Mouse (Mus musculus) hindbrain, embryonic 10.5 days (tissue): Measurements from ENCODE around the gene AC134908.4. TPM values are rescaled to one million over a fixed set of nuclear protein-coding genes. Genes with fewer than 3 reads are reported as not detected.
A peak's percentile ranks its signal among the peaks of the same experiment; 100 is the strongest.

Experiments used
- DNase-seq: peaks from one replicate; pipeline ENCODE4 v3.0.0-alpha.2; 2017; ENCODE audit warnings: low spot score
- H3K27ac ChIP-seq: fragments of 300-500 bp; sonication (generic); 2 replicates; pipeline ENCODE4 v1.5.1; 2016; ENCODE audit warnings: mild to moderate bottlenecking, moderate library complexity
- H3K27me3 ChIP-seq: fragments of 300-500 bp; sonication (generic); 2 replicates; pipeline ENCODE4 v1.6.1; 2016; ENCODE audit warnings: mild to moderate bottlenecking; ENCODE audit not compliant: poor library complexity, insufficient read depth, severe bottlenecking
- H3K36me3 ChIP-seq: fragments of 300-500 bp; sonication (generic); 2 replicates; pipeline ENCODE4 v1.6.1; 2016; ENCODE audit warnings: mild to moderate bottlenecking, moderate library complexity
- H3K4me1 ChIP-seq: fragments of 300-500 bp; sonication (generic); replicated peaks from 2 replicates; pipeline ENCODE4 v1.6.1; 2016; ENCODE audit warnings: mild to moderate bottlenecking
- H3K4me3 ChIP-seq: fragments of 300-500 bp; sonication (generic); 2 replicates; pipeline ENCODE4 v1.5.1; 2016; ENCODE audit warnings: mild to moderate bottlenecking, moderate library complexity
- H3K9me3 ChIP-seq: fragments of 300-500 bp; sonication (generic); 2 replicates; pipeline ENCODE4 v1.6.1; 2016; ENCODE audit warnings: mild to moderate bottlenecking, moderate library complexity
- WGBS: fragments of 180-500 bp; shearing (Covaris S2); methylation state at CpG from one replicate; pipeline ENCODE4 v1.1.7; 2016; 5-methylcytosine and 5-hydroxymethylcytosine counted together
- polyA plus RNA-seq: library from polyadenylated mRNA; unstranded; fragments of >200 nt; fragmentation: Nextera tagmentation; extraction: Ambion mirVana; gene quantifications from 2 replicates; pipeline ENCODE4 v1.2.1, GENCODE M21; 2016

AC134908.4 gene
- polyA plus RNA-seq, 1 experiment from 2014 or later, result 3.4 TPM

DNA sequence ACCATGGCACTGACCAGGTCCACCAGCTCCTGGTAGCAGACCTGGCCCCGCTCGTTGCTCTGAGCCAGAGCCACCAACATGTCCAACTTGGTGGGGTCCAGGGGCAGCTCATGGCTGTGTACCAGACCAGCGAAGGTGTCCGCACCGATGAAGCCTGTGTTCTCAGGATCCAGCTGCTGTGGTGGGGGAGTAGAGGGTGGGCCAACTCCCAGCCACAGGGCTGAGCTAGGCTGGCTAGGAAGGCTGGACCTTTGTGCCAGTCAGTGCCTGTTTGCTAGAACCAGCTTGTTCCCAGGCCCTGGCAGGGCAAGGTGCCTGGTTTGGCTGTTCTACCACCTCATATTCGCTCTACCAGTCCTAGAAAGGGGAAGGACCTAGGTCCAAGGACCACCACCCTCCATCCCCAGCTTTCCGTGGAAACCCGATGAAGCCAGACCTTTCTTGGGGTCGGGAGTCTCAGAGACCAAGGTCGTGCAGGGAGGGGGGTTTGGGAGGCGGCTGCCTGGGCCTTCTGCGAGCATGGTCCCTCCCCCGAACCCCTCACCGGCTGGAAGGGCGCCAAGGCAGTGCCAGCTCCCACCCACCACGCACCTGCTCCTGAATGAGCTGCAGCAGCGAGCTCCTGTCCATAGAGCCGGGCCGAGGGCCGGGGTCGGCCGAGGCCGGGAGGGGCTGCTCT, 41.1 kb upstream of the AC134908.4 start:
- DNase-seq, result no peak
- Histone ChIP-seq H3K4me3 (peak overlapping the region; percentile 52), H3K27ac (peak overlapping the region; percentile 84), H3K9me3 (no peaks in the 10 kb centered on the region), H3K4me1 (peaks cover 71% of the 10 kb centered on the region), H3K36me3 (peaks cover 63% of the 10 kb centered on the region), H3K27me3 (no peaks in the 10 kb centered on the region)
- WGBS, result 25% methylated on average over 23 of the region's 23 CpGs

DNA sequence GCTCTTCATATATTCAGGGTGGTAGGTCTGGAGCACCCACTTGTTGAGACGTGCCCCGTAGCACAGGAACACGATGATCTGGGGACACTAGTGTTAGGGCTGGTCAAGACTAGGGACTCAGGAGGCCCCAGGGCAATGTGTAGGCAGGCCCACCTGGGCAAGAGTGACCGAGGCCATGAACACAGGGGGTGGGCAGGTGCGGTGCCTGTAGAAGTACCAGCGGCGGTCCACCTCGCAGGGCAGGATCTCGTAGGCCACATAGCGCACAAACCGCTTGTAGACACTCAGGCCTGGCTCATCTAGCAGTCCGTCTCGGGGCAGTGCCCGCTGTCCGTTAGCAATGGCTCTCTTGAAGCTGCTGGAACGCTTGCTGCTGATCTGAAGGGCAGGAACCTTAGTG, 40.4 kb upstream of the AC134908.4 start:
- Histone ChIP-seq H3K4me1 (peaks cover 78% of the 10 kb centered on the region), H3K4me3 (peak overlapping the region; percentile 73), H3K9me3 (no peaks in the 10 kb centered on the region), H3K36me3 (peaks cover 63% of the 10 kb centered on the region), H3K27ac (no peak overlapping the region), H3K27me3 (no peaks in the 10 kb centered on the region)
- no peak for DNase-seq
- WGBS, result 95% methylated on average over 16 of the region's 16 CpGs

DNA sequence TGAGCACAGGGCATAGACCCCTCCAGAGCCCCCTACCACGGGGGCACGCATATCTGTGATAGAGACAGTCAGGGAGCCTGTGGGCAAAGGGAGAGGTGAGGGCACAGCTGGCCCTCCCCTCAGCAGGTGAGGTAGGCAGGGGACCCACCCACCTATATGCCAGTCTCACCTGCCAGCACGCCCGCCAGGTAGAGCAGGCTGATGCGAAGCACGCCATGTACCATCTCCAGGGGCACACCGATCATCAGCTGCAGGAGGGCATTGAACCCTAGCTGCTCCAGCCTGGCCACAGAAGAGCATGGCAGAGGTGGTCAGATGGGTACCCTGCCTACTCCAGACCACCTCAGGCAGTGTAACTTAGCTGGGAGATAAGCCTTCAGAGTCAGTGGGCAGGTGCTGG, 39.8 kb upstream of the AC134908.4 start:
- WGBS, result 96% methylated on average over 7 of the region's 7 CpGs
- Histone ChIP-seq H3K4me1 (peaks cover 83% of the 10 kb centered on the region), H3K36me3 (peaks cover 63% of the 10 kb centered on the region), H3K27ac (no peak overlapping the region), H3K27me3 (no peaks in the 10 kb centered on the region), H3K9me3 (no peaks in the 10 kb centered on the region), H3K4me3 (peak overlapping the region; percentile 73; the same call in 1 of the 2 replicates)
- no peak for DNase-seq

DNA sequence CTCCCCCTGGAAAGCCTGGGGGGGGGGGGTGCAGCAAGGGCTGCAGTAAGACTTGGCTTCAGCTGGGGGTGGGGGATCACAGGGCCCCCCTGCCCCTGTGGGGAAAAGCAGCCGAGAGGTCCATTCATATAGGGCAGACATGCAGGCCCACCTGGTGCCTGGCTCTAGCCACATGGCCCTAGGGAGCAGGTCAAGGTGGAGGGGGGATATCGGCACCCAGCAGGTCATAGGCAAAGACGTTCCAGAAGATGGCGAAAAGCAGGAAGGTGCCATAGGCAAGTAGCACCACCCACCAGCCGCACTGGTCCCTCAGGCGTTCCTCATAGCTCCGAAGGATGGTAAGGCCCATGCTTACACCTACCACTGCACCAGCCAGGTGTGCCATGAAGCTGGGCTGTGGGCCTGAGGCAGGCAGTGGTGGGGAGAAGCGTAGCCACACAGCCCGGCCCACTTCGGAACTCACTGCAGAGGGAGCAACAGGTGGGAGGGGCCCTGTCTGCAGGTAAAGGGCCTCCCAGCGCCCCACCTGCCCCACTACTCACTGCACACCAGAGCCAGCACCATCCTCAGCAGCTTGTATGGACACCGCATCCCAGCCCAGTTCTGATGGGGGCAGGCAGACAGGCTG, 39.2 kb upstream of the AC134908.4 start:
- no peaks in the 10 kb centered on the region for H3K9me3 ChIP-seq

DNA sequence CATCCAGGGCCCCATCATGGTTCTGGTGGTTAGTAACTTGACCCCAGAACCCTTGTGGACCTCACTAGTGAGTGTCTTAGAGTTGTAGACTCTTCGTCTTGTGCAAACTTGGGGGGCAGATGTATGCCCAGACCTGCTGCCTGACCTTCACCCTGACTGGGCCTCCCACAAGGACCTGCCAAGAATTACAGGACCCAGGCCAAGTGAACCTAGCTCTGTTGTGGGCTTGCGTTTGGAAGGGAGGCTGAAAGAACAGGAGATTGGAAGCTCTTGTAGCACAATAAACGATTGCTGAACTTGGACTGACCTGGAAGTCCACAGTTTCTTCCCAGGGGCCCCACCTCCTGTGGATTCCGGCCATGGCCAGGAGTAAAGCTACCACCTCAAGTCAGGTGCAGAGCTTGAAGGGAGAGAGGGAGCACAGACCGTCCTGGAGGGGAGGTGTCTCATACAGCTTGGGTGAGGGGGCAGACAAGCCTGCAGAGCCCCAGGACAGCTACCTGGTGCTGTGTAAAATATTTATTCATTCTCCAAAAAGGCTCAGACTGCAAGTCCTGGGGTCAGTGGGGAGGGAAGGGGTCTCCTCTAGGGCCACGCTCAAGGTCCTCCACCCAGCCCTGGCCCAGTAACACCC, 38.6 kb upstream of the AC134908.4 start:
- WGBS, result 62% methylated on average over 6 of the region's 6 CpGs
- Histone ChIP-seq H3K4me1 (peaks cover 90% of the 10 kb centered on the region), H3K4me3 (peak overlapping the region; percentile 73), H3K27me3 (no peaks in the 10 kb centered on the region), H3K36me3 (peaks cover 60% of the 10 kb centered on the region), H3K27ac (peak overlapping the region; percentile 97), H3K9me3 (no peaks in the 10 kb centered on the region)
- no peak for DNase-seq

More for the DNA sequence above, 39.2 kb upstream of the AC134908.4 start:
- Histone ChIP-seq H3K4me1 (peaks cover 89% of the 10 kb centered on the region), H3K36me3 (peaks cover 63% of the 10 kb centered on the region), H3K27me3 (no peaks in the 10 kb centered on the region), H3K4me3 (peak overlapping the region; percentile 73), H3K27ac (peak overlapping the region; percentile 97)
- WGBS, result 91% methylated on average over 12 of the region's 12 CpGs
- DNase-seq, result no peak

DNA sequence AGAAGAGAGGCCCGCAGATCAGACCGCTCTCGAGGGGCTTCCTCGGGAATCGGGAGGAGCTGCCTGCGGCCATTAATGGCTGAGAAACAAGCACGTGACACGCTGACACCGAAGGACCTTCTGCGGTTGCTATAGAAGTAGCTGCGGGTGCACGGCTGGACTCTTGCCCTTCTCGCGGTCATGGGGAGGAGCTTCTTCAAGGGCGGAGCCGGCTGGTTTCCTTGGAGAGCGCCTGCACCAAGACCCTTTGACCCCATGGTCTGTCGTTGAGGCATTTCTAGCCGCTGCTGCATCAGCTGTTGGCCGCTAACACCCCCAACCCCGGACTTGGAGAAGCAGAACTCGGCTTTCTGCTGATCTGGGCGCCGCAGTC, 37.8 kb upstream of the AC134908.4 start, which contains the start of gene Stub1:
Stub1 (minus strand) TSS at position 114 of the 373 bp plus-strand sequence.
- Histone ChIP-seq H3K9me3 (no peaks in the 10 kb centered on the region), H3K4me3 (peak within 1 kb of the TSS; percentile 73), H3K27me3 (no peaks in the 10 kb centered on the region), H3K36me3 (peaks cover 52% of the 10 kb centered on the region), H3K4me1 (peaks cover 91% of the 10 kb centered on the region), H3K27ac (peak within 1 kb of the TSS; percentile 97)
- WGBS, result under 1% methylated on average over 24 of the region's 24 CpGs
- peak; percentile 94 for DNase-seq

DNA sequence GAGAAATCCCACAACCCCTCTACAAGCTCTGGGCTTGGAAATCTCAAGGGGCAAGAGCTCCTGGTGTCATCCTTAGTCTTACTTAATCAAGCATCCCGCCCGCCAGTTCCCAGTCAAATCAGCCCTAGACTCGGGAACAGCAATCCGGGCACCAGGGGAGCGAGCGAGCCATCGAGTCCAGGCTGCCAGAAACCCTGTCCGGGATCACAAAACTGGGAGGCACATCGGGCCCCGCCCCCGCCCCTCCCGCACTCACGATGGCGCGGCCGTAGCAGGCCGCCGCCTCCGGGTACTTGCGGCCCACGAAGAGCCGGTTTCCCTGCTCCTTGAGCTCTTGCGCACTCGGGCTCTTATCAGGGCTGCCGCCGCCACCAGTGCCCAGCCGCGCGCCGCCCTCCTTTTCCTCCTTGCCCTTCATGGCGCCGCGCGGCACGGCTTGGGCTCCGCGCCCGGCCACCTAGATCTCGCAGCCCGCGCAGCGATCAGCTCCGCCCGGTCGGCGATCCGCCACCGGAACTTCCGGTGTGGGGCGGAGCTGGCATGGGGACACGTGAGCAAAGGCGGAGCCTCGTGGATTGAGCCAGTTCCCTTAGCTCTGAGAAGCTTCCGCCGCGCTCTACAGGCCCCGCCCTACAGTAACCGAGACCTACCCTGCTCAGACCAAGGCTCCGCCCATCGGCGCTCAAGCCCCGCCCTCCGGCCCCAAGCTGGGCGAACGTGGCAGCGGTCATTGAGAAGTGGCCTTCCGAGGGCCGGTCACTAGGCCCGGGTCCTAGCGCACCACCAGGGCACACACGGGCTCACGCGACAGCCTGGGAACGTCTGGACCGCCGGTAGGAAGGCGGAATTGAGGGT, 37.2 kb upstream of the AC134908.4 start:
- H3K4me1 ChIP-seq, result peaks cover 91% of the 10 kb centered on the region

DNA sequence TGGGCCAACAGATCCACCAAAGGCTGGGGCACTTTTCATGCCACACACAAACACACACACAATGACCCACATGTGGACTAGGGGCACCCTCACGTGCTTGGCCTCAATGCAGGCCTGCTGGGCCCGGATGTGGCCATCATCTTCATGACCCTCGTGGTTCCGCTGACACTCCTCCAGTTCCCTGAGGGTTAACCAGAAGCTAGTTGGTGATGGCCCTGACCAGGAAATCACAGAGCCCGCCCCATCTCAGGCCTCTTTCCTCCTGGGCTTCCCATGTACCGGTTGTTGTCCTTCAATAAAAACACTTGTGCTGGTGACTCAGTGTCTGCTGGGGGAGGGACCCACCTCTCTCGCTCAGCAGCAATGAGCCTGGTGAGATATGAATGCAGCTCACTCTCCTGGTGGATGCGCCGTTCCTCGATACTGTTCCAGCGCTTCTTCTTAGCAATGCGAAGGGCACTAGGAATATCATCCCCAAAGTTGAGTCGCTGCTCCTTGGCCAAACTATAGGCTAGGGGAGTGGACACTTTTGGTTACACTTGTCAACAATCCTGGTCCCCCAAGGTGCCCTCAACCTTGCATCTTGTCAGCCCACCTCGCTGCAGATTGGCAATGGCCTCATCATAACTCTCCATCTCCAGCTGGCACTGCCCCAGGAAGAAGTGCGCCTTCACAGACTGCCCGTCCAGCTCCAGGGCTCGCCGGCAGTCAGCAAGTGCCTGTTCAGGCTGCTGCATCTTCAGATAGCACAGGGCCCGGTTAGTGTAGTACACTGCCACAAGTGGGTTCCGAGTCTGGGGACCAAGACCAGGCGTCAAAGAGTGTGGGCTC, 36.2 kb upstream of the AC134908.4 start:
- H3K27me3 ChIP-seq, result no peaks in the 10 kb centered on the region
- peaks cover 62% of the 10 kb centered on the region for H3K36me3 ChIP-seq
- H3K4me1 ChIP-seq, result peaks cover 91% of the 10 kb centered on the region
- H3K27ac ChIP-seq, result peak overlapping the region; percentile 97
- peak overlapping the region; percentile 73 for H3K4me3 ChIP-seq
- 69% methylated on average over 21 of the region's 21 CpGs for WGBS
- no peak for DNase-seq
- H3K9me3 ChIP-seq, result no peaks in the 10 kb centered on the region

More for the DNA sequence above, 37.2 kb upstream of the AC134908.4 start:
- H3K4me3 ChIP-seq, result peak overlapping the region; percentile 73
- no peaks in the 10 kb centered on the region for H3K9me3 ChIP-seq
- H3K36me3 ChIP-seq, result peaks cover 52% of the 10 kb centered on the region
- WGBS, result under 1% methylated on average over 77 of the region's 77 CpGs
- peak; percentile 100 for DNase-seq
- no peaks in the 10 kb centered on the region for H3K27me3 ChIP-seq
- peak overlapping the region; percentile 97 for H3K27ac ChIP-seq

DNA sequence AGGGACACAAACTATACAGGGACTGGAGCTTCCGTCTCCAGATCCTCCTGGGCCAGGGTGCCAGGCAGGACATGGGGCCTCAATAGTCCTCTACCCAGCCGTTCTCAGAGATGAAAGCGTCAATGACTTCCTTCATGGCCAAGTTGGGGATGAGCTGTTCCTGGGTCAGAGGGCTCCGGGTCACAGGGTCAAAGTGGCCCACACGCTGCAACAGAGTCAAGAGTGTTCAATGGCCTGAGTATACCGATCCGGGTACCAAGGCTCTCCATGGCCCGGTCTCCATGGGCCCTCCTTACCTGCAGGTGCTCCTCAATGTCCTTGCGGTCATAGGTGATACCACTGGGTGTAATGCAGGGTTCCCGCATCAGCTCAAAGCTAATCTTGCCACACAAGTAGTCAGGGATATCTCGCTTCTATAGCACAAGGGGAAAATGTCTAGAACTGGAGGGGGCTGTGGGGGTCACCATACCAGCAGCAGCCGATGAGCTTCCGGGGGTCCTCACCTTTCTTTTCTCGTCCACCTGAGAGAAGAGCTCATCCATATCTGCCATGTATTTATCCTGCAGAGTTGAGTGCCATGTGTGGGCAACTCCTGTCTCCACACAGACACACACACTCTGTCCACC, 35.5 kb upstream of the AC134908.4 start:
- Histone ChIP-seq H3K4me1 (peaks cover 91% of the 10 kb centered on the region), H3K4me3 (peak overlapping the region; percentile 73), H3K36me3 (peaks cover 66% of the 10 kb centered on the region), H3K27ac (no peak overlapping the region), H3K9me3 (no peaks in the 10 kb centered on the region), H3K27me3 (no peaks in the 10 kb centered on the region)
- WGBS, result 91% methylated on average over 14 of the region's 14 CpGs
- no peak for DNase-seq

DNA sequence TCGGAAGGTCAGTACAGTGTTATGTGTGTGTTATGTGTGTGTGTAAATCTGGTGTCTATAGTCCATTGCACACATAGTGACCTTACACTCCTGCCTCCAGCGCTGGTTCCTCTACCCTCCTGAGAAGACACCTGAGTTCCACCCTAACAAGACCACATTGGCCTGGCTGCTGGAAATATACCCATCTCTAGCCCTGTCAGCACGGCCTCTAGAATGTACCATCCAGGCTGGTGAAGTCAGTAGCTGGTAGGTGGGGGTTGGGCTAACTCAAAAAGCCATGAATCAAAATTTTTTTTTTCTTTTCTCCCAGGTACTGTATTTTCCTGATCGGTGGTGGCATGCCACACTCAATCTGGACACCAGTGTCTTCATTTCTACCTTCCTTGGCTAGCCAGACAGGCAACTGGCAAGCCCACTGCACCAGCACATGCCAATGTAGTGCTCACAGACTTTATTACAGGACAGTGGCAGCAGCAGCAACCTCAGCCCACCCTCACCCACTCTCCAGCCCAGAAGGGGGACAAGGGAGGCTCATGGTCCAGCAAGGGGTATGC, 34.8 kb upstream of the AC134908.4 start:
- WGBS, result 90% methylated on average over 4 of the region's 4 CpGs
- DNase-seq, result no peak
- no peaks in the 10 kb centered on the region for H3K9me3 ChIP-seq
- peaks cover 66% of the 10 kb centered on the region for H3K36me3 ChIP-seq
- peaks cover 90% of the 10 kb centered on the region for H3K4me1 ChIP-seq
- H3K4me3 ChIP-seq, result peak overlapping the region; percentile 73
- no peaks in the 10 kb centered on the region for H3K27me3 ChIP-seq
- H3K27ac ChIP-seq, result 0 out of 2 replicates have a peak overlapping the region, but pooled peaks have one; percentile 95

DNA sequence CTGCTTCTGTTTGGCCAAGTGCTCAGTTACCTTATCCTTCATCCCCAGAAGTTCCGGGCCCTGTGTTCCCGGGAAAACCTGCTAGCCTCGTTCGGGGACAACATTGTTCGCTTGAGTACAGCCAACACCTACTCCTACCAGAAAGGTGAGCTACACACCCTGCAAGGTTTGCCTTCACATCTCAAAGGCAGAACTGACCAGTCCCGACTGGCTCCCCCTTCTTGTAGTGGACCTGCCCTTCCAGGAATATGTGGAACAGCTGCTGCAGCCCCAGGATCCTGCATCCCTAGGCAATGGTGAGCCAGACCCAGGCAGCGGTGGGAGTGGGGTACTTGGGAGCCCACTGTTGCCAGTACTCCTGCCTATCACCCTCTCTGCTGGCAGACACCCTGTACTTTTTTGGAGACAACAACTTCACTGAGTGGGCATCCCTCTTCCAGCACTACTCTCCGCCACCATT, 34.1 kb upstream of the AC134908.4 start:
- Histone ChIP-seq H3K4me3 (peak overlapping the region; percentile 73), H3K27me3 (no peaks in the 10 kb centered on the region), H3K36me3 (peaks cover 61% of the 10 kb centered on the region), H3K9me3 (no peaks in the 10 kb centered on the region), H3K27ac (peak overlapping the region; percentile 95), H3K4me1 (peaks cover 90% of the 10 kb centered on the region)
- DNase-seq, result peak; percentile 29
- WGBS, result 37% methylated on average over 8 of the region's 8 CpGs
